Mouse (Mus musculus): ENCODE results near the gene Vti1a.
A peak's percentile ranks its signal among the peaks of the same experiment; 100 is the strongest.

Gene Vti1a

GRCm38 (mm10) chr19:55380764-55381163, 64.7 kb downstream of the Vti1a start:
- no peak for DNase-seq (ENCODE audit: low read depth)

- no peak for DNase-seq (ENCODE audit: low read depth)
These were observed 65.2 kb downstream of the Vti1a start for GRCm38 (mm10) chr19:55381343-55381742.

GRCm38 (mm10) chr19:55382745-55383144, 66.7 kb downstream of the Vti1a start:
- DNase-seq (ENCODE audit: low read depth), result no peak

- DNase-seq (ENCODE audit: low read depth), result no peak
These were observed 68.5 kb downstream of the Vti1a start for GRCm38 (mm10) chr19:55384634-55385033.

- DNase-seq (ENCODE audit: low read depth), result no peak
These were observed 72.9 kb downstream of the Vti1a start for GRCm38 (mm10) chr19:55389019-55389418.

- DNase-seq (ENCODE audit: low read depth), result no peak
These were observed 74.2 kb downstream of the Vti1a start for GRCm38 (mm10) chr19:55390323-55390722.

GRCm38 (mm10) chr19:55401638-55402037, 85.5 kb downstream of the Vti1a start:
- DNase-seq (ENCODE audit: low read depth), result no peak

- DNase-seq (ENCODE audit: low read depth), result no peak
These were observed 92.4 kb downstream of the Vti1a start for GRCm38 (mm10) chr19:55408486-55408885.

- DNase-seq (ENCODE audit: low read depth), result no peak
These were observed 95.3 kb downstream of the Vti1a start for GRCm38 (mm10) chr19:55411415-55411814.

GRCm38 (mm10) chr19:55411894-55412293, 95.8 kb downstream of the Vti1a start:
- DNase-seq (ENCODE audit: low read depth), result no peak

- peak; percentile 36 for DNase-seq (ENCODE audit: low read depth)
These were observed 98.0 kb downstream of the Vti1a start for GRCm38 (mm10) chr19:55414050-55414449.

- no peak for DNase-seq (ENCODE audit: low read depth)
These were observed 102.7 kb downstream of the Vti1a start for GRCm38 (mm10) chr19:55418756-55419155.

- DNase-seq (ENCODE audit: low read depth), result no peak
These were observed 103.9 kb downstream of the Vti1a start for GRCm38 (mm10) chr19:55419961-55420360.

- no peak for DNase-seq (ENCODE audit: low read depth)
These were observed 105.7 kb downstream of the Vti1a start for GRCm38 (mm10) chr19:55421816-55422215.

GRCm38 (mm10) chr19:55422311-55423064, 106.4 kb downstream of the Vti1a start:
- no peak for DNase-seq (ENCODE audit: low read depth)

GRCm38 (mm10) chr19:55423065-55423716, 107.1 kb downstream of the Vti1a start:
- no peak for DNase-seq (ENCODE audit: low read depth)

- peak; percentile 93 for DNase-seq (ENCODE audit: low read depth)
These were observed 107.9 kb downstream of the Vti1a start for GRCm38 (mm10) chr19:55423952-55424351.

- DNase-seq (ENCODE audit: low read depth), result peak; percentile 9
These were observed 108.4 kb downstream of the Vti1a start for GRCm38 (mm10) chr19:55424507-55424906.

GRCm38 (mm10) chr19:55440306-55440705, 124.2 kb downstream of the Vti1a start:
- peak; percentile 25 for DNase-seq (ENCODE audit: low read depth)

- DNase-seq (ENCODE audit: low read depth), result no peak
These were observed 127.5 kb downstream of the Vti1a start for GRCm38 (mm10) chr19:55443618-55444017.

- DNase-seq (ENCODE audit: low read depth), result no peak
These were observed 133.0 kb downstream of the Vti1a start for GRCm38 (mm10) chr19:55449084-55449483.

- no peak for DNase-seq (ENCODE audit: low read depth)
These were observed 133.4 kb downstream of the Vti1a start for GRCm38 (mm10) chr19:55449506-55449905.

GRCm38 (mm10) chr19:55456325-55457091, 140.4 kb downstream of the Vti1a start:
- no peak for DNase-seq (ENCODE audit: low read depth)
